Mouse (Mus musculus) c-Kit-positive CD71-negative TER-119-negative erythroid progenitor cells, embryonic 14.5 days (primary cell): ENCODE measurements around the gene Cep83.
"Not testable (repeated sequence)": the region's sequence is repeated elsewhere in the genome, so short reads cannot be mapped to it uniquely, and the experiment has no call there.

Experiments
- DNase-seq: peaks from one replicate; pipeline ENCODE4 v3.0.0-alpha.2; 2013; ENCODE audit warnings: low read depth

Cep83 gene

GRCm38 (mm10) chr10:94688420-94689175, at the start of gene Cep83:
Gene Cep83 (plus strand): TSS chr10:94688654.
- peak; percentile 83 for DNase-seq

DNA sequence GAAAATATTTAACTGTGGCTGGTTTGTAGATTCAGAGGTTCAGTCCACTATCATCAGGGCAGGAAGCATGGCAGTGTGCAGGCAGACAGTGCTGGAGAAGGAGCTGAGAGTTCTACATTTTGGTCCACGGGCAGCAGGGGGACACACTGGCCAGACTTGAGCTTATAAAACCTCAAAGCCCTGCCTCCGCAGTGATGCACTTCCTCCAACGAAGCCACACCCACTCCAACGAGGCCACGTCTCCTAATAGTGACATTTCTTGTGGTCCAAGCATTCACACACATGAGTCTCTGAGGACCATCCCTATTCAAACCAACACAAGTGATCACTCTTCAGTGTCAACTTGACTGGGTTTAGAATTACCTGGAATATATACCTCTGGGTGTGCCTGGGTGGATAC, 49.2 kb upstream of the Cep83 start:
- no peak for DNase-seq

DNA sequence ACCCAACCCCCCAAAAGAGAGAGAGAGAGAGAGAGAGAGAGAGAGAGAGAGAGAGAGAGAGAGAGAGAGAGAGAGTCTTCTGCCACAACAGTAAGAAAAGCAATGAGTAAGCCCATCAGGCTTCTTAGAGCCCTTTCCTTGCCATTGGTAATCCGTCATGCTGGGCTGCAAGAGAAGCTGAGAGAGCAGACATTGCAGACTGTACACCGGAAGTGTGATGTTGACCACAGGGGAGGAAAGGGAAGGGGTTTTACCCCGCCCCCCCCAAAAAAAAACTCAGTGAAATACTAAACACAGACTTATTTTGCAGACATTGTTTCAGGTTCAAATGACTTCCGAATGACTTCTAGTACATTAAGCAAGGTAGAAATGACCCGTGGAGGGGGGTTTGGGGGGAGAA, 48.4 kb upstream of the Cep83 start:
- DNase-seq, result no peak

GRCm38 (mm10) chr10:94664036-94664435, 24.4 kb upstream of the Cep83 start:
- no peak for DNase-seq

DNA sequence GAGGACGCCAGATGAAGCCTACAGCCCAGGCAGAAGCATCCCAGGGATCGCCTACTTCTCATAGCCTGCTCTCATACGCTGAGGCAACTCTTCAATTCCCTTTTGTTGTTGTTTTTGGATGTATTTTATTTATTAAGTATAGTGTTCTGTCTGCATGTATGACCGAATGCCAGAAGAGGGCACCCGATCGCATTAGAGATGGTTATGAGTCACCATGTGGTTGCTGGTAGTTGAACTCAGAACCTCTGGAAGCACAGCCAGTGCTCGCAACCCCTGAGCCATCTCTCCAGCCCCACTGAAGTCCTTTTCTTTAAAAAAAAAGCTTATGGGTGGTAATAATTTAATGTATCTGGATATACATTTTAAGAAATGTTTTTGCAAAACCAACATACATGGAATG, 24.0 kb upstream of the Cep83 start:
- DNase-seq, result no peak

GRCm38 (mm10) chr10:94668147-94668546, 20.3 kb upstream of the Cep83 start:
- DNase-seq, result no peak

GRCm38 (mm10) chr10:94687801-94688419, 544 bp upstream of the Cep83 start:
- DNase-seq, result peak; percentile 40

GRCm38 (mm10) chr10:94689176-94689510, 689 bp downstream of the Cep83 start:
- DNase-seq, result peak; percentile 20

DNA sequence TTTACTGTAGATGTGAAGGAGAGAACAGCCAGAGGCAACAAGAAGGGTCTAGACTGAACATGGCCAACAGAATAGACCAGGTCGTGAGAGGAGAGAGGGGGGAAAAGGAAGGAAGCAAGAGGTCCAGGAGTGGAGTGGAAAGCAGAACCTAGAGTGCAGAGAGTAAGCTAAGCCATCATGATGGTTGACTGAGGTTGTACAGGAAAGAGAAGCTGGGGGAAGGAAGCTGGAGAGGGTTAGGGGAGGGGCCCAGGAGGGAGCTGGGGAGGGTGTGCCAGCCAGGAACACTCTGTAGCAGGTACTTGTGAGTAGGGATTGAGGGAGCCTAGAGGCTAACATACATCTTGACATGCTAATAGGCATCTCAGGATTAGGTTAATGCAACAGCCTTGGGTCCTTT, 1.9 kb downstream of the Cep83 start:
- DNase-seq, result no peak

DNA sequence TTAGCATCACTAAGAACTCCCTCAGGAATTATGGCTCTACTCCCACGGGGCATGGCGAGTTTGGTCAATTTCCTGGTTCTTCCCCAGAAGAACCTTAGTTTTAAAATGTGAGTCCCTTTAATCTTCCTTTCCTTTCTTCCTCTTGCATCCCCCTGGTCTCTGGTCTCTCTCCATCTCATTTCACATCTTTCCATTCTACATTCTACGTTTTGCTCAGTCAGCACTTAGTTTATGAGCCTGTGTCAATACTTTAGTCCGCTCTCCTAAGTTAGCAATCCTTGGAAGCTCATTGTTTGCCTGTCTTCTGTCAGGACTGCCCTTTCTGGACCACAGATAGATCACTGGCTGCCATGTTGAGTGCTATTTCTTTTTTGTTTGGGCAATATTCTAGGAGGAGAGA, 3.7 kb downstream of the Cep83 start:
- no peak for DNase-seq

DNA sequence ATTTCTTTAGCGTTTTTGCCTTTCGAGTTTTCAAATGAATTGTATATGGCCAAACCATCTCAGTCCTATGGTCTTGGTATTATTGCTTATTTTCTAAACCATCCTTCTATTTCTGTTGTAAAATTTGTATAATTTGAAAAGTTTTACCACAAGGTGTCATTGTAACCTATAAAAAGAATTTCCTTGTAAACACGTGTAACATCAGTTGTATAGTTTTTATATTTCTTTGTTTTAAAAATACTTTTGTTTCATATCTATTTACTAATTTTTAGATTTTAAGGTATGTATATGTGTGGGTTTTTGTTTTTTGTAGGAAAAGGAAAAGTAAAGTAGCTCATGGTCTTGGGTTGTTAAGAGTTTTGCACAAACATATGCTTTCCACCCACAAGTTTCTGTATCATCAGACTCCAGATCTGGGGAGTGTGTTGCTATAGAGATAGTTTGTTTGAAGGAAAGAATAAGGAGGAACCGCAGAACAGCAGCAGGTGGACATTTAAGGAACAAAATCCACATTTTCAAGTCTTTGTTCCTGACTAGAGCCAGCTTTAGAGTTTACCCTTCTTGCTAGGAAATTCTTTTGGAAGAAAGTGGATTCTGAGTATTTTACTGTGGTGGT, 17.3 kb downstream of the Cep83 start:
- no peak for DNase-seq

DNA sequence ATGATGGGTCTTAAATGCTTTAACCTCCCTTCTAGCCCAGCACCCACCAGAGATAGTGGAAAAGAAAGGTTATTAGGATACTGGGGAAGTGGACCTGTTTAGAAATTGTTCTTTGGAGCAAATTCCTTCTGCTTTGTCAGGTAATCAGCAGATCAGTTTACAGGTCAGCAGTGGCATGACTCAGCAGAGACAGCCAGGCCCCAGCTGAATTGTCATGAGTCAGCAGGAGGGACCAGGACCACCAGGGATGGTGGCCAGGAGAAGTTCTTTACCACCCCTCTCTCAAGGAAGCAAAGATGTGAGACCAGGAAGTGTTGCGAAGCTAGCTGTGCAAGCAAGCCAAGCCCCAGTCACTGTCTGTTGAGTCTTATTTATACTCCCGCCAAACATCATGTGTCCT, 18.2 kb downstream of the Cep83 start:
- DNase-seq, result no peak

- DNase-seq, result no peak
Measured at GRCm38 (mm10) chr10:94709622-94710319, 21.3 kb downstream of the Cep83 start.

- DNase-seq, result no peak
Measured at GRCm38 (mm10) chr10:94710320-94710695, 21.9 kb downstream of the Cep83 start.

DNA sequence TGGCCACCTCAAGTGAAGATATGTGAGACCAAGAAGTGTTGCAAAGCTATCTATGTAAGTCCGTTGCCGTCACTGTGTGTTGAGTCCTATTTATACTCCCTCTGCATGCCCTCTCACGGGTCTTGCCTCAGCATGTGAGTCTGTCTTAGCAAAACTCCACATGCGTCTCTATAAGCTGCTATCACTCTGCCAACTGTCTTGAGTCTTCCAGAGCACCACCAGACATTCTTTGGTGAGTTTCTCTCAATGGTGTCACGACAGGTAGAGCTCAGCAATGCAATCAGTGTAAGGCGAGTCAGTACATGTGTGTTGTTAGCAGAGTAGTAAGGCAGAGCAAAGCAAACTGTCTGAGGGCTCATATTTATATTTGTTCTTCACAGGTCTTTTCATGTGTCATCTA, 31.8 kb downstream of the Cep83 start:
- no peak for DNase-seq

DNA sequence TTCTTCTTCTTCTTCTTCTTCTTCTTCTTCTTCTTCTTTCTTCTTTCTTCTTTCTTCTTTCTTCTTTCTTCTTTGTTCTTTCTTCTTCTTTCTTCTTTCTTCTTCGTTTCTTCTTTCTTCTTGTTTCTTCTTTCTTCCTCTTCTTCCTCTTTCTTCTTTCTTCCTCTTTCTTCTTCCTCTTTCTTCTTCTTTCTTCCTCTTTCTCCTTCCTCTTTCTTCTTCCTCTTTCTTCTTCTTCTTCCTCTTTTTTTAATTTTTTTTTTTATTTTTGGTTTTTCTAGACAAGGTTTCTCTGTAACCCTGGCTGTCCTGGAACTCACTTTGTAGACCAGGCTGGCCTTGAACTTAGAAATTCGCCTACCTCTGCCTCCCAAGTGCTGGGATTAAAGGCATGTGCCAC, 39.6 kb downstream of the Cep83 start:
- not testable (repeated sequence) for DNase-seq

DNA sequence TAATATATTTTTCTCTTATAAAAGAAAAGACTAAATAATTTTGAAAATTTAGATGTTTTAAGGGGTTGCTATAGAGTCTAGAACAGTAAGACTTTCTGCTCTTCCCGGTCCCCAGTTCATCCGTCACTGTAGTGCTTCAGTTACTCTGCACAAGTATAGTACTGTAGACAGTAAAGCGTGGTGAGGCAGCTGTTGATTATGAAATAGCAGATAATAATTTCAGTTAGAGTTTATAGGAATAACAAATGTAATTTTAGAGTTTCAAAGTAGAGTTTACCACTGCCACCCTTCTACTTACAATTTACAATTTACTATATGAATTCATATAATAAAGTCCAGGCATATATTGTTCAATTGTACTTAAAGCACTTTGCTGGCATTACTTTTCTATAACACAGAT, 42.0 kb downstream of the Cep83 start:
- no peak for DNase-seq

DNA sequence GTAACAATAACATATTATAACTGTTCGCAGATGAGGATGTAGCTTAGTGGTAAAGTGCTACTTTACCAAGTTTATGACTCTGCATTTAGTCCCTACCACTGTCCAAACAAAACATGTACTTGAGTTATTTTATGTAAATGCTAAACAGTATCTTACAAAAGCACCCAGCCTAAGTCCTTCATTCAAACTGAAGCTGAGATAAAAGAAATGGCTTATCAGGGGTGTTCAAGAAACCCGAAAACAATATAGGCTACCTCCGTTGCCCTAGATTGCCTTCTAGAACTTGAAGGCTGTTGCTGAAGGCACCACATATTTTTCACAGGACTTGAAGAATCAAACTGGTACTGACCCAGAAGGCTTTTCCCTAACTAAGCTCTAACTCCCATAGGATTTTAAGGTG, 46.4 kb downstream of the Cep83 start:
- DNase-seq, result no peak

GRCm38 (mm10) chr10:94740221-94740620, 51.8 kb downstream of the Cep83 start:
- DNase-seq, result no peak

GRCm38 (mm10) chr10:94741459-94741858, 53.0 kb downstream of the Cep83 start:
- no peak for DNase-seq

DNA sequence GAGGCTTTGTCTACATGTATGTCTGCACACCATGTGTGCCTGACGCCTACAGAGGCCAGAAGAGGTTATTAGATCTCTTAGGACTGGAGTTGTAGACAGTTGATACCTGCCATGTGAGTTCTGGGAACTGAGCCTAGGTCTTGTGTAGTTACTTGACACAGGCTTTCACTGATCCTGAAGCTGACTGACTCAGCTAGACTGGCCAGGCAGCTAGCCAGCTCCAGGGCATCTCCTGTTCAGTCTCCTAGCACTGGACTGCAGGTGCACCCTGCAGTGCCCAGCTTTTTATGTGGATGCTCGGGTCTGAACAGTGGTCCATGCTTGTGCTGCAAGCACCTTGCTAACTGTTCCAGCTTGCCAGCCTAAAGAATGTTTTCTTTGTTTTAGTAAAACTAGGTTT, 58.6 kb downstream of the Cep83 start:
- no peak for DNase-seq

DNA sequence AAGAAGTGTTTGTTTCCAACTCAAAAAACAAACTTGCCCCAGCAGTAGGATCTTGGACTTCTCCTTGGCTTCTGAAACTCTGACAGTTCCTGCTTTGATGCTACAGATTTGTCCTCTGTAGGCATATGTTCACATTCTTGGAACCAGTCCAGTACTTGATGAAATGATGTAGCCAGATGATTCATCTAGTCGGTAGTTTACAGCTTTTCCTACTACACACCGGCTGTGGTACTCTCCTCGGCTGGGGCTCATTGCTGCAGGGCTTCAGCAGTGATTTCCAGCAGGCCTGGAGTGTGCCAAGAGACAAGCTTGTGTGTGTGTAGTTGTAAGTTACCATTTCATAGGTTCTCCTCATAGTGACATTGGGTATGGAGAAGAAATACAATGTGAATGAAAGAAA, 83.0 kb downstream of the Cep83 start:
- no peak for DNase-seq

DNA sequence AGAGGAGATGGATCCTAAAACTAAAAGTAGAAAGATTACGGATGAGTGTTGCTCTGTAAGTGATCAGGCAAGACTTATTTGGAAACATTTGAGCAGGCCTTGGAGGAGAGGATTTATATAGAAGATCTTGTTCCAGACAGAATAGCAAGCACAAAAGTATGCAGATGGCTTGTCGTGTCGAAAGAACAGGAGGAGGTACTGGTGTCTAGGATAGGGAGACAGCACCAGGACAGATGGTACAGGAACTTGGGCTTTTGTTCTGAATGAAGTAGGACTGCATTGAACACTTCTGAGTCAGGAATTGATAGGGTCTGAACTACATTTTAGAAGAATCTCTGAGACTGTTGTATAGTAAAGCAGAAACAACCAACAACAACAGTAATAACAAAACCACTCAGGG, 89.1 kb downstream of the Cep83 start:
- no peak for DNase-seq
